Mouse (Mus musculus) forebrain, embryonic 10.5 days (tissue): ENCODE measurements around the gene Mal. TPM values are rescaled to one million over a fixed set of nuclear protein-coding genes. Genes with fewer than 3 reads are reported as not detected.
"Not testable (repeated sequence)": the region's sequence is repeated elsewhere in the genome, so short reads cannot be mapped to it uniquely, and the experiment has no call there.

Source experiments
- DNase-seq: peaks from one replicate; pipeline ENCODE4 v3.0.0-alpha.2; 2017; ENCODE audit warnings: low spot score; ENCODE audit errors: extremely low spot score
- H3K27ac ChIP-seq: fragments of 300-500 bp; sonication (generic); 2 replicates; pipeline ENCODE4 v1.5.1; 2016; ENCODE audit warnings: mild to moderate bottlenecking
- H3K27me3 ChIP-seq: fragments of 300-500 bp; sonication (generic); 2 replicates; pipeline ENCODE4 v1.6.1; 2016; ENCODE audit warnings: mild to moderate bottlenecking; ENCODE audit not compliant: poor library complexity, severe bottlenecking
- H3K36me3 ChIP-seq: fragments of 300-500 bp; sonication (generic); replicated peaks from 2 replicates; pipeline ENCODE4 v1.6.1; 2016; ENCODE audit warnings: mild to moderate bottlenecking, moderate library complexity
- H3K4me1 ChIP-seq: fragments of 300-500 bp; sonication (generic); 2 replicates; pipeline ENCODE4 v1.6.1; 2016
- H3K4me3 ChIP-seq: fragments of 300-500 bp; sonication (generic); 2 replicates; pipeline ENCODE4 v1.5.1; 2016; ENCODE audit warnings: mild to moderate bottlenecking, moderate library complexity
- H3K9me3 ChIP-seq: fragments of 300-500 bp; sonication (generic); 2 replicates; pipeline ENCODE4 v1.6.1; 2016; ENCODE audit warnings: mild to moderate bottlenecking, moderate library complexity
- WGBS: fragments of 180-500 bp; shearing (Covaris S2); methylation state at CpG from one replicate; pipeline ENCODE4 v1.1.7; 2016; 5-methylcytosine and 5-hydroxymethylcytosine counted together
- polyA plus RNA-seq: library from polyadenylated mRNA; unstranded; fragments of >200 nt; fragmentation: Nextera tagmentation; extraction: Ambion mirVana; gene quantifications from 2 replicates; pipeline ENCODE4 v1.2.1, GENCODE M21; 2016

The Mal gene
- polyA plus RNA-seq, 1 experiment from 2014 or later: 0.29 TPM

DNA sequence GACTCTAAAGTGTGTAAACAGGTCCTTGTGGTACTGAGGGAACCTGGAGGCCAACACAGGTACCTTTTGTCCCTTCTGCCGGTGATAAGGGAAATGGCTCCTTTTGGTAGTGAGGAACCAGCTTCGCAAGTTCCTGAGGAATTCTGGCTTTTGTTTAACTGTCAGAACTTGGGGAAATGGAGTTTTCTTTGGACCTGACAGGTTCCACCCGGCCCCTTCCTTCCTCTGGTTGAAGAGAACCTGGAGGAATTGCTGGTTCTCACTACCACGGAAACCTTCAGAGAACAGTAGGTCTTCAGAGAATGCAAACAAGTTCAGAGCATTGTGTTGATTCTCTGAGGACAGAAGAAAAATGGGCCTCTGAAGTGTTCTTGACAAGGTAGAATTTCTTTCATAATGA lies 45.1 kb downstream of the Mal start:
- H3K9me3 ChIP-seq: no peaks in the 10 kb centered on the region
- peaks cover 27% of the 10 kb centered on the region for H3K4me1 ChIP-seq
- H3K4me3 ChIP-seq: no peak overlapping the region
- 89% methylated on average over 4 of the region's 4 CpGs for WGBS
- no peaks in the 10 kb centered on the region for H3K27me3 ChIP-seq
- peaks cover 4% of the 10 kb centered on the region for H3K36me3 ChIP-seq
- DNase-seq: no peak
- no peak overlapping the region for H3K27ac ChIP-seq

DNA sequence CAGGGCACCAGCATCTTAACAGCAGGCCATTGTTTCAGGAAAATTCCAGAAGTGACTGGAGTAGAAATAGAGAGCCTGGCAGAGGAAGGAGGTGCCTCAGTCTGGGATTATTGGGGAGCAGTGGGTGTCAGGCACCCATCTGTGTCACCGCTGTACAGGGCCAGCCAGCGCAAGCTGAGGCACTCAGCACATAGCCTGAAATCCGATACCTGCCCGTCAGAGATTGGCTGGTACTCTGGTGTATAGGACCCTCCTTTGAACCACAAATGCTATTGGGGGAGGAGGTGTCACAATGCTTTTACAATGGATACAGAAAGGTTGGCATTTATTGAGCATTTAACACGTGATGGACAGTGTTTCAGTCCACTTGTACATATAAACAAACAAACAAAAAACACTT lies 47.5 kb downstream of the Mal start:
- Histone ChIP-seq H3K4me1 (peaks cover 27% of the 10 kb centered on the region), H3K27ac (no peak overlapping the region)
- WGBS: 6% methylated on average over 5 of the region's 5 CpGs

DNA sequence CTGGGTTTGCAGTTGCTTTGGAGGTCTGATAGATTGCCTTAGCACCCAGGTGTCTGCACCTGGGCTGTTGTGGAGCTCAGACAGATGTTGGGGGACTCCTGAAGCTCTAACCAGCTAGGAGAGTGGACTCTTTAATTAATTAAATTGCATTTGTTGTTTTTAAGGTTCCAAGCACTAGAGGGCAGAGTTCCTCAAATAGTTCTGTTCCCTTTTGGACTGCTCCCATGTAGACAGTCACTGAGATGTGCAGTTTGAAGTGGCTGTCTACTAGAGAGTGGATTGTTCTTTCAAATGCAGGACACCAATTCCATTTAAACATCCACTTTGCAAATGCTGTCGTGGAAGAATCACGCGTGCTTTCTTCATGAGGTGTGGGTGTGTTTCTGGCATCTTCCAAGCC lies 48.3 kb downstream of the Mal start:
- WGBS: 51% methylated on average over 3 of the region's 3 CpGs
- peaks cover 27% of the 10 kb centered on the region for H3K4me1 ChIP-seq
- H3K36me3 ChIP-seq: peaks cover 35% of the 10 kb centered on the region
- H3K27ac ChIP-seq: no peak overlapping the region
- DNase-seq: no peak
- H3K4me3 ChIP-seq: no peak overlapping the region
- no peaks in the 10 kb centered on the region for H3K27me3 ChIP-seq
- no peaks in the 10 kb centered on the region for H3K9me3 ChIP-seq

More for the DNA sequence above, 47.5 kb downstream of the Mal start:
- no peak overlapping the region for H3K4me3 ChIP-seq
- no peaks in the 10 kb centered on the region for H3K9me3 ChIP-seq
- peaks cover 28% of the 10 kb centered on the region for H3K36me3 ChIP-seq
- H3K27me3 ChIP-seq: no peaks in the 10 kb centered on the region
- no peak for DNase-seq

DNA sequence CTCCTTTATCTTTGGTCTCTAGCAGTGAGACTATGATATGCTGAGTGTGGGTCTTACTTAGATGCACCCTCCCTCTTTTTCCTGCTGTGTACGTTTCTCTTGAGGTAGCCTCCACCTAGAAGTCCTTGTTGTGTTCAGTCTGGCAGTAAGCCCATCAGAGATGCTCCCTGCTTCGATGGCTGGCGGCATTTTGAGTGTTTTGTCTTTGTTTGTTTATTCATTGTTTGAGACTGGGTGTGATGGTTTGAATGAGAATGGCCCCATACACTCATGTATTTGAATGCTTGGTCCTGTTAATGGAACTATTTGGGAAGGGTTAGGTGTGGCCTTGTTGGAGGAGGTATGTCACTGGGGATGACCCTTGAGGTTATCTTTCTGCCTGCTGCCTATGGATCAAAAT lies 51.3 kb downstream of the Mal start:
- Histone ChIP-seq H3K4me3 (no peak overlapping the region), H3K36me3 (peaks cover 65% of the 10 kb centered on the region), H3K9me3 (no peaks in the 10 kb centered on the region), H3K4me1 (peaks cover 27% of the 10 kb centered on the region), H3K27me3 (no peaks in the 10 kb centered on the region), H3K27ac (no peak overlapping the region)
- DNase-seq: no peak
- 91% methylated on average over 3 of the region's 3 CpGs for WGBS

- peaks cover 83% of the 10 kb centered on the region for H3K36me3 ChIP-seq
- WGBS: 80% methylated on average over 7 of the region's 8 CpGs
Observed at GRCm38 (mm10) chr2:127603383-127603782, 53.1 kb downstream of the Mal start.

DNA sequence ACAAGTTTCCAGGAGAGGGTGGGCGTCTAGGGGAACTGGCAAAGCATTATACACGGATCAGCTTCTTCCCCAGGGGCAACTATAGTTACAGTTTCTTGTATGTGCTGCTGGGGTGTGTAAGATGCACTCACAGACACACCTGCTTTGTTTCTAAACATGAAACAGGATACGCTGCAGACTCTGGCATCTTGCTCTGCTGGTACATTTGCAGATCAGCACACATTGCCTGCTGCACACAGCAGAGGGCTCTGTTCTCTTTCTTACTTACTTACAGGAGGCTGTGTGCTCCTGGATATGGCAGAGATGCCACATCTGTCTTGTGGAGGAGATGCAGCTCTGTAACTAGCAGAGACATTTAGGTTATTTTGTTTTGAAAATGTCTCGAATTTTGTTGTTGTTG lies 65.7 kb downstream of the Mal start:
- DNase-seq: no peak
- Histone ChIP-seq H3K27ac (no peak overlapping the region), H3K4me3 (no peak overlapping the region), H3K4me1 (peaks cover 28% of the 10 kb centered on the region), H3K36me3 (peaks cover 53% of the 10 kb centered on the region), H3K9me3 (no peaks in the 10 kb centered on the region), H3K27me3 (no peaks in the 10 kb centered on the region)
- WGBS: 88% methylated on average over 4 of the region's 4 CpGs

More at GRCm38 (mm10) chr2:127603383-127603782, 53.1 kb downstream of the Mal start:
- H3K4me1 ChIP-seq: peaks cover 11% of the 10 kb centered on the region
- H3K9me3 ChIP-seq, H3K4me3 ChIP-seq, DNase-seq, H3K27me3 ChIP-seq, H3K27ac ChIP-seq: not testable (repeated sequence)

- no peak overlapping the region for H3K4me3 ChIP-seq
- H3K27ac ChIP-seq: no peak overlapping the region
- no peak for DNase-seq
- no peaks in the 10 kb centered on the region for H3K9me3 ChIP-seq
- no peaks in the 10 kb centered on the region for H3K27me3 ChIP-seq
- peaks cover 28% of the 10 kb centered on the region for H3K4me1 ChIP-seq
- 81% methylated on average over 15 of the region's 15 CpGs for WGBS
- H3K36me3 ChIP-seq: peaks cover 46% of the 10 kb centered on the region
Observed at GRCm38 (mm10) chr2:127590204-127590603, 66.3 kb downstream of the Mal start.

DNA sequence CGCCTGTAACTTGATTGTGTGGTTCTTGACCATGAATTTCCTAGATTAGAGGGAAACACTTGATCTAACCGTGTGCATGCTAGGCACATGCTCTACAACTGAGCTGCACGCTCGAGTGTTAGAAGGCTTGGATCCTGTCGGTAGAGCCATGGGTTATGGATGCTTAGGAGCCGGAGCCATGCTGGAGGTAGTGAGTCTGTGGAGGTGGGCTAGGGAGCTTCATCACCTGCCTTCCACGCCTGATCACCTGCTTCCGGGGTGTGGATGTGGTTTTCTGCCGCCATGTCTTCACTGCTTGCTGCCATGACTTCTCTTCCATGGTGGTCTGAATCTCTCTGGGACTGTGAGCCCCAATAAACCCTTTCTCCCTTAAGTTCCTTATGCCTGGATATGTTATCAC lies 67.6 kb downstream of the Mal start:
- Histone ChIP-seq H3K4me3 (peak overlapping the region; percentile 95; the same call in 1 of the 2 replicates), H3K27me3 (no peaks in the 10 kb centered on the region)
- 90% methylated on average over 9 of the region's 9 CpGs for WGBS

GRCm38 (mm10) chr2:127587514-127587844 lies 69.0 kb downstream of the Mal start:
- Histone ChIP-seq H3K27ac (peak overlapping the region; percentile 100), H3K4me3 (peak overlapping the region; percentile 95), H3K36me3 (peaks cover 19% of the 10 kb centered on the region), H3K9me3 (no peaks in the 10 kb centered on the region), H3K4me1 (peaks cover 44% of the 10 kb centered on the region), H3K27me3 (no peaks in the 10 kb centered on the region)
- no peak for DNase-seq
- under 1% methylated on average over 22 of the region's 22 CpGs for WGBS

More for the DNA sequence above, 67.6 kb downstream of the Mal start:
- Histone ChIP-seq H3K9me3 (no peaks in the 10 kb centered on the region), H3K36me3 (peaks cover 33% of the 10 kb centered on the region), H3K27ac (no peak overlapping the region), H3K4me1 (peaks cover 36% of the 10 kb centered on the region)
- DNase-seq: no peak

- Histone ChIP-seq H3K9me3 (no peaks in the 10 kb centered on the region), H3K27ac (peak within 1 kb of the TSS; percentile 100), H3K4me3 (peak within 1 kb of the TSS; percentile 95), H3K36me3 (peaks cover 13% of the 10 kb centered on the region), H3K27me3 (no peaks in the 10 kb centered on the region), H3K4me1 (peaks cover 44% of the 10 kb centered on the region)
- 5% methylated on average over 39 of the region's 39 CpGs for WGBS
- peak; percentile 92 for DNase-seq
Observed at GRCm38 (mm10) chr2:127586694-127587513, 69.6 kb downstream of the Mal start, which contains the start of the genes Zfp661 and Mrps5. Zfp661 (minus strand) TSS chr2:127587094. Mrps5 (plus strand) TSS chr2:127587222.

DNA sequence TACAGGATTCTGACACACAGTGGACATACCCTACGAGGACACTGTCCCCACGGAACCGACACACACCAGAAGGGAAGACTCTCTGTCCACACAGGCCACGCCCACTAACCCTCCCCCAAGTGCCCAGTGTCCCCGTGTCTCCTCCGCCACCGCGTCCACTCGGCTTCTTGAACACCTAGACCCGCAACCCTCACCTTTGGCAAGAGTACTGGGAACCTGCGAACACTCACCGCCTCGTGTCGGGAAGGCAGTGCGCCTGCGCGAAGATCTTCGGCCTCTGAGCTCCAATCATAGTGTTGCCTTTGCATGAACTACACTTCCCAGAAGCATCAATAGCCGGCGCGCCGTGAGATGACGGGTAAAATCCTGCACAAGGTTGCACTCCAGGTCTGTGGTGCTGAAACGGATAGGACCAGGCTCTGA lies 72.0 kb downstream of the Mal start:
- under 1% methylated on average over 24 of the region's 24 CpGs for WGBS
- no peaks in the 10 kb centered on the region for H3K9me3 ChIP-seq
- H3K27me3 ChIP-seq: no peaks in the 10 kb centered on the region
- peak overlapping the region; percentile 76 for H3K4me3 ChIP-seq
- DNase-seq: peak; percentile 92
- peak overlapping the region; percentile 78 for H3K27ac ChIP-seq
- peaks cover 39% of the 10 kb centered on the region for H3K4me1 ChIP-seq
- H3K36me3 ChIP-seq: peaks cover 7% of the 10 kb centered on the region; the same call in 1 of the 2 replicates
